Mouse (Mus musculus) hindbrain, embryonic 13.5 days (tissue): ENCODE measurements around the gene Prok1. TPM values are rescaled to one million over a fixed set of nuclear protein-coding genes. Genes with fewer than 3 reads are reported as not detected.

Experiments used
- polyA plus RNA-seq: library from polyadenylated mRNA; unstranded; fragments of >200 nt; fragmentation: Nextera tagmentation; extraction: Ambion mirVana; gene quantifications from 2 replicates; pipeline ENCODE4 v1.2.1, GENCODE M21; 2015

Gene Prok1
- polyA plus RNA-seq, 1 experiment from 2014 or later: 0.32 TPM

Other genes with a start within 250 kb of the Prok1 start
- gene Kcna3, start 203.5 kb downstream of the Prok1 start, polyA plus RNA-seq: 6.8 and 7.1 TPM in 2 replicates
- gene Kcna2, start 138.6 kb downstream of the Prok1 start, polyA plus RNA-seq: 1.2 and 1.3 TPM in 2 replicates
- gene Kcna10, start 56.7 kb downstream of the Prok1 start, polyA plus RNA-seq: not detected in 2 replicates
- 0.13 and 6.0 TPM in 2 replicates for gene Cym, start 18.0 kb downstream of the Prok1 start, polyA plus RNA-seq
- gene A630076J17Rik, start 9.1 kb downstream of the Prok1 start, polyA plus RNA-seq: not detected in 2 replicates
- gene Lamtor5, start 39.2 kb upstream of the Prok1 start, polyA plus RNA-seq: 200 TPM in 2 replicates
- 2.3 and 2.5 TPM in 2 replicates for gene Slc16a4, start 51.5 kb upstream of the Prok1 start, polyA plus RNA-seq
- 9.1 and 9.5 TPM in 2 replicates for gene Rbm15, start 94.0 kb upstream of the Prok1 start, polyA plus RNA-seq
- gene Kcnc4, start 219.8 kb upstream of the Prok1 start, polyA plus RNA-seq: 2.1 and 2.3 TPM in 2 replicates